Mouse (Mus musculus) liver, postnatal 0 days (tissue): ENCODE measurements around the gene Cblc.

Experiments used
- CTCF ChIP-seq: sonication (generic); IDR thresholded peaks from 2 replicates; pipeline ENCODE4 v1.5.1; 2016; ENCODE audit warnings: antibody characterized with exemption, low read depth
- EP300 ChIP-seq: IDR thresholded peaks from 2 replicates; pipeline ENCODE4 v1.6.1; 2016; ENCODE audit warnings: antibody characterized with exemption, low read depth, mild to moderate bottlenecking

DNA sequence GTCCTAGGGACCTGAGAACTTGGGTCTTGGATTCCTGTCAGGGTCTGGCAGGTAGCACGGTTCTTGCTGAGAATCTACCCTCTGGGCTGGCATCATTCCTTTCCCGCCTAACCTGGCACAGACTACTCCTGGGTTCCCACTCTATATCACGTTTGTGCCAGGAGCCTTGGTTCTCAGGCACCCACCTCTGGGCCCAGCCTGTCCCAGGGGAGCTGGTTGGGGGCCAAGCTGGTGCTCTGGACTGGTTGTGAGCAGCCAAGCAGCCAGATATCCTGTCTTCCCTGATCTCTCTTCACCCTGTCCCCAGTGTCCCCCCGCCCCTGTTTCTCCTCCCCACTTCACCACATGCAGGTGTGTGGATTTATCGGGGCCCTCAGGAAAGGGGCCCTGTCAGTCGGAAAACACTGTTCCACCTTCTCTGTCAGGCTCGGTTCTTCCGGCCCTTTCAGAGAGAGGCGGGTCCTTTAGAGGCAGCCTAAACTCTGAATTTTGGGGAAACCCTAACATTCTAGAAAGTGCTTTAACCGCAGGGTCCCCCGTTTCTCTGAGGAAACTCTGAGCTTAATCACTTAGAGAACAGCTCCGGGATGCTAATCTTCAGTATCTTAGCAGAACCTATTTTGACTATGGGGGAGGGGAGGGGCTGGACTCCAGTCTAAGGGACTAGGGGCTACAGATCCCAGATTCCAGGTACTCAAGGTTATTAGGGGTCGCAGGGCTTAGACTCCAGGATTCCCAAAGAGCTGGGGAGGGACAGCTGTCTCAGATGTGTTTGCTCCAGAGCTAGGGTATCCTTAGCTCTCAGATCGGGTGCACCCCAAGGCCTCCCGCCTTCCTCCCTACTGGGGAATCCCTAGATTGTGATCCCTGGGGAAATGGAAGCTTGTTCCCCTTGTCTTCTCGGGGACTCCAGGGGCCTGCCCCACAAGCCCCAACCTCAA is 26.9 kb downstream of the Cblc start:
- TF ChIP-seq CTCF: no peak
- TF ChIP-seq EP300: no peak
